Mouse (Mus musculus): ENCODE measurements around the gene Dok3. TPM values are rescaled to one million over a fixed set of nuclear protein-coding genes. Genes with fewer than 3 reads are reported as not detected.

The Dok3 gene
- total RNA-seq, 2 experiments from 2014 or later = 9.6 to 9.7 TPM

DNA sequence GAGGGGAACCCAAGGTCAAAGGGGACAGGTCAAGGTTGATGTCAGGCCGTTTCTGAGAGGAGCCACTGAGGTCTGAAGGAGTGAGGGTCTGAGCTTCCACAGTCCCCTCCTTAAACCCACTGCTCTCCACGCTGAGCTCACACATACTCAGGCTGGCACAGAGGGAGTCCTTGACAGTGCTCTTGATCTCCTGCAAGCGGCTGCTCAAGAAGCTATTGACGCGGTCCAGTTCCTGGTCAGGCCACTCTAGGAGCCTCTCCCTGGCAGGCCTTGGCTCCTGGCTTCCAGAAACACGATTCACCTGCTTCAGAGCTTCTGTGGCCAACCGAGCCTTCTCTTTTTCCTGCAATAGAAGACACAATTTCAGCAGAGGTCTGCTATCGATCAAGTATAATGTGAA is 14.4 kb upstream of the Dok3 start:
- DNase-seq (ENCODE audit: extremely low spot score in 1 of 2, low spot score in 1 of 2) = no peak

DNA sequence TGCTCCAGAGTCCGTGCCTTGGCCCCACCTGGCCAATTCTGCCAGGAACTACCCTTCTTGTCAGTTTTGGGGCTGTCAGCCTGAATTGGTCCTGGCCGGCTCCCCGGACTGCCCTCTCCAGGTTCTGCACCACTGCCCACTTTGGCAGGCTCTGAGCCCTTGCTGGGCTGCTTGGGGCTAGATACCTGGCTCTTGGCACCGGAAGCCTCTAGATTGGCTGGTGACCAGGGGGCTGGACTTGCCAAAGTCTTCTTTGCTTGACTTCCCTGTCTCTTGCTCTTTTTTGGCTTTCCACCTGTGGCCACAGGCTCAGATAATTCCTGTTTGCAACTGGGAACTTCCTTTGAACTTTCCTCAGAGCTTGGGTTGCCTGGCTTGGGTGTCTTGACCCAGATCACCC is 13.8 kb upstream of the Dok3 start:
- DNase-seq (ENCODE audit: extremely low spot score in 1 of 2, low spot score in 1 of 2) = no peak

DNA sequence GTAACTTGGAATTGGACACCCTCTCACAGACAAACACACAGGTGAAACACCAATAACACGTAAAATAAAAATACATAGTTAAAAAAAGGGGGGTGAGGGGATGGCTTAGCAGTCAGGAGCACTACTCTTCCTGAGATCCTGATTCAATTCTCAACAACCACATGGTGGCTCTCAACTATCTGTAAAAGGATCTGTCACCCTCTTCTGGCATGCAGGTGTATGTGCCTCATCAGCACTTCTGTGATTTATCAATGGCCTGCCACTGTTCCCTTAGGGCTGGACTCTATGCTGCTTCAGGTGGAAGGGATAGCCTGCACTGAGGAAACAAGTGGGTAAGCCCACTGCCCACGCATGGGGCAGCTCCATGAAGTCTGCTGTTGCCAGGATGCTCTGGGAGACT is 11.8 kb upstream of the Dok3 start:
- DNase-seq (ENCODE audit: extremely low spot score in 1 of 2, low spot score in 1 of 2) = no peak

DNA sequence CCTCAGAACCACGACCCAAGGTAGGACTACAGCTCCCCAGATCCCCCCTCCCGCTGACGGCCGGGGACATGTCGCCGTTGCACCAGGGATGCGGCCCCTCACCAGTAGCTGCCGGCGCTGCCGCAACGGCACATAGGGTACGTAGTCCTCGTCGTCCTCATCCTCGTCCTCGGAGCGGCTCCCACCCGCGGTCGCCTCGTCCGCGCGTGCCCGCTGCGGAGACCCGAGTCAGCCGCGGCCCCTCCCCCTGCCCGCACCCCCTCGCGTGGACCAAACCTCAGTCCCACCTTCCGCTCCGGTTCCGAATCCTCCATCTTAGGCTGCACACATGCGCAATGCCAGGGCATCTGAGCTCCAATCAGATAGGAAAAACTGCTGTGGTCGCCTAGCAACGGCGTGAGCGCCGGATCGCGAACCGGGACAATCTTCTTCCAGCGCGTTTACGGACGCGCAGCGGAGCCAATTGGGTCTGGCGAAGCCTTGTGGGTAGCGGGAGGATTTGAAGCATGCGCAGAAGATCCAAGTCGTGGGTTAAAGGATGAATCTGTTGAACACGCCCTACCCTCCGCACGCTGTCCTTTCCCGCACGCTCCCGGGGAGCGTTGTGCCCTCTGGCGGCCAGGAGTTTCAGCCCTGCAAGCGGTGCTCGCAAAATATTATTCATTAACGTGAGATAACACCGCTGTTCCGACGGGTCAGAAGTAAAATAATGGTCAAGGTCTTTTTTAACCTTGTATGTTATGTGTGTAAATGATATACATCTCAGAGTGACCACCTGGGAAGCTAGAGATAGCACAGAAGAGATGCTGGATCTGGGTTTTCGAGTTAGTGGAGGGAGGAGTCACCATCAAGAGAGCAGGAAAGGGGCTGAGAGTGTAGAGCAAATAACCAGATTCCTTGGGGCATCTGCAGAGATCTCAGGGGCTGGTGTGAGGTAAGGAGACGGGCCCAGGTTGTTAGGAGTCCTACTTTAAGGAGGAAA is 7.4 kb upstream of the Dok3 start, which contains the start of gene Ddx41:
Gene Ddx41, minus strand, starts transcription at position 465 of the 982 bp plus-strand sequence.
- peak; percentile 97 to 98 for DNase-seq (ENCODE audit: extremely low spot score in 1 of 2, low spot score in 1 of 2)

DNA sequence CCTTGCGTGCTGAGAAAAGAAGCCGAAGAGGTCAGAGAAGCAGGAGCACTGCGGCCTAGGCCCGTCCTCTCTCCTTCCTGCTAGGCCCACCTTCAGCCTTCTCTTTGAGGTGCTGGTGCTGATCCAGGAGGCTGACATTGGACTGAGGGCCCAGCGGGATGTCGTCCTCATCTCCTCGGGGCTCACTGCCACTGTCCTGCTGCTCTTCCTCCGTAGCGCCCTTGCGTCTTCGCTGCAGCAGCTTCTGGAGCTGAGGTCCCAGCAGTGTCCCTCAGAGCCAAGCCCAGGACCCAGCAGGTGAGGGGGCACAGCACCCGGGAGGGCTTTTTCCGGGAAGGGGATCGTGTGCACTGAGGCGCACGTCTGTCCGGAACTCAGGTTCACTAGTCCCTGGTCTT is 6.7 kb upstream of the Dok3 start:
- no peak for DNase-seq (ENCODE audit: extremely low spot score in 1 of 2, low spot score in 1 of 2)

DNA sequence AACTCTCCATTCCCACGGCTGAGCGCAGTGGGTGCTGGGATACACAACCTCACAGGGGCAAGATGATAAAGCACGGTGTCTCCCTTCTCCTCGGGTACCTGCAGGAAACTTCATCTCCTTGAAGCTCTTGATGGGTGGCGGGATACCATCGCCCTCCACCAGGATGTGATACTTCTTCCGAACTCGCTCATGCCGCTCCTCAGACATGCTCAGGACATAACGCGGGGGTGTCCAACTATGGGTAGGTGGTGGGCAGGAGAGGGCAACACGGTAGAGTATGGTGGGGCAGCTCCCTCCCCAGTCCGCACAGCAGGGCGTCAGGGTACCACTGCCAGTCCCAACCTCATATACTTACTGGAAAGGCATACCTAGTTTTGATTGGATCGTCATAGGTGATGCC is 6.1 kb upstream of the Dok3 start:
- no peak for DNase-seq (ENCODE audit: extremely low spot score in 1 of 2, low spot score in 1 of 2)

DNA sequence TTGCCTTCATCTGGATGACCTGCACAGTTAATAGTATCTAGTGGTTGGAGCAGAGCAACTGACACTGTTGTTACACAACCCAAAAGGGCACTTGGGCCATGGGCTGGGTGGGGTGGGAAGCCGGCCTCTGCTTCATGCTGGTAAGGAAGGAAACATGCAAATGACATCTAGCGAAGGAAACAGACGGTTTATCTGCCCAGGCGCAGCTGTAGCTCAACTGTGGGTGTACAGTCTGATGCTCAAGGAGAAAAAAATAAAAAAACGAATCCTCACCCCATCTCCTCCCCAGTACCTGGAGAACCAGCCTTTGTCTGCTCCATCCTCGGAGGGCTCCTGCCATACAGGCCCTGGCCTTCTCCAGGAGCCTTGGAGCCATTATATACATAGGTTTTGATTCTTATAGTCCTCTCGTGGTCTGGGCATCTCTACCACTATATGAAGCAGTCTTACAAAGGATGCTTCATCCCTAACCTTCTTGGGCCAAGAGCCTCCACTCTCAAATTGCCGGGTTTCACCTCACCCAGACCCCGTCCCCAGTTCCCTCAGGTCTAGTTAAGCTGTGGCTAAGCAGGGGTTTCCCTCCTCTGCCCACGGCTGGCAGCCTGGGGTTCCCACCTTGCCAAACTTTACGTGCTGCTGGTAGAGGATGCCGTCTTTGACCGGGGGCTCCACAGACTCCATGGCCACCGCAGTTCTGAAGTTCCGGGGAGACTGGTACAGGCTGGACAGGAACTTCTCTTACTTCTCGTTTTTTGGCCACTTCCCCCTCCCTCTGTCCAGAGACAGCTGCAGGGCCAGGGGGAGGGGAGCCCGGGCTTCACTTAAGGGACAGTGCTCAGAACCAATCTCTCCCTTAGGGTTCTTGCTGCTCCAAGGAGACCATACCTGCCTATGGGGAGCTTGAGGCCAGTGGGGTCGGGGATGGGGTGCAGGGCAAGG is 993 bp downstream of the Dok3 start:
- no peak for DNase-seq (ENCODE audit: extremely low spot score in 1 of 2, low spot score in 1 of 2)

DNA sequence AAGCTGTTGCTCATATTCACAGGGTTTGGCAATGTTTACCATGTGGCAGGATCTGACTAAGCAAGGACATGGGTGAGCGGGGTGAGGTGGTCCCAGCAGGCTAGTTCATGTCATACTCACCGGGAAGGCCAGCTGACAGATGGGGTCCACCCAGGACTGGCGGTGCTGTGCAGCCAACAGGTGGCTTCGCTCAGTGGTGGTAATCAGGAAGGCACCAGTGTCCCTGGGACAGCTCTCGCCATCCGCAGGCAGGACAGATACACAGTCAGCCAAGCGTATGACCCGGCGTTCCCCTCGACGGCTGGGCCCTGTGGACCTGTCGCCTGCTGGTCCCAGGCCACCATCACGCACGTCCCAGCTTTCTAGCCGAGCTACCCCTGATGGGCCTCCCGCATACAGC is 1.9 kb downstream of the Dok3 start:
- no peak for DNase-seq (ENCODE audit: extremely low spot score in 1 of 2, low spot score in 1 of 2)

DNA sequence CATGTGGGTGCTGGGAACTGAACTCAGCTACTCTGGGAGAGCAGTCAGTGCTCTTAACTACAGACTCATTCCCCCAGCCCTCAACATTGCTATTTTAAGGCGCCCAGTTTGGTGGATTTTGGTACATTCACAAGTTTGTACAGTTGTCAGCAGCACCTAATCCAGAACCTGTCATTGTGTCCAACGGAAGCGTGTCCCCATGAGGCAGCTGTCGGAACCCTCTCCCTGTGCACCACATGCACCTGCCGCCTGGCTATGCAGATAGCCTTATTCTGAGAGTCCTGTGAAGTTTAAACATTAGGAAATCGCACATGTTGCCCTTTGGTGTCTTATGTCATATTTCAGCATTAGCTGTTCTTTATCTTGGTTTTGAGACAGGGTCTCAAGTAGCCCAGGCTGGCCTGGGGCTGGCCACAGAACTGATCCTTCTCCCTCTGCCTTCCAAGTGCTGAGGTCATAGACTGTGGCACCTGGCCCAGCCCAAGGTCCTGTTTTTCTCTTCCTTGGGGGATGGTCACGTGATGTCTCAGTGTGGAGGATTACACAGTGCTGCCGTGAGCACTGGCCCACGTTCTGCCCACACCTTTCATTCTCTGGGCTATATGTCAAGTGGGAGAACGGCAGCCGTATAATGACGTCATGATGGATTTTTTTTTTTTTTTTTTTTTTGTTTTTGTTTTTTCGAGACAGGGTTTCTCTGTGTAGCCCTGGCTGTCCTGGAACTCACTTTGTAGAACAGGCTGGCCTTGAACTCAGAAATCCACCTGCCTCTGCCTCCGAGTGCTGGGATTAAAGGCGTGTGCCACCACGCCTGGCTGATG is 3.2 kb downstream of the Dok3 start:
- DNase-seq (ENCODE audit: extremely low spot score in 1 of 2, low spot score in 1 of 2) = no peak

DNA sequence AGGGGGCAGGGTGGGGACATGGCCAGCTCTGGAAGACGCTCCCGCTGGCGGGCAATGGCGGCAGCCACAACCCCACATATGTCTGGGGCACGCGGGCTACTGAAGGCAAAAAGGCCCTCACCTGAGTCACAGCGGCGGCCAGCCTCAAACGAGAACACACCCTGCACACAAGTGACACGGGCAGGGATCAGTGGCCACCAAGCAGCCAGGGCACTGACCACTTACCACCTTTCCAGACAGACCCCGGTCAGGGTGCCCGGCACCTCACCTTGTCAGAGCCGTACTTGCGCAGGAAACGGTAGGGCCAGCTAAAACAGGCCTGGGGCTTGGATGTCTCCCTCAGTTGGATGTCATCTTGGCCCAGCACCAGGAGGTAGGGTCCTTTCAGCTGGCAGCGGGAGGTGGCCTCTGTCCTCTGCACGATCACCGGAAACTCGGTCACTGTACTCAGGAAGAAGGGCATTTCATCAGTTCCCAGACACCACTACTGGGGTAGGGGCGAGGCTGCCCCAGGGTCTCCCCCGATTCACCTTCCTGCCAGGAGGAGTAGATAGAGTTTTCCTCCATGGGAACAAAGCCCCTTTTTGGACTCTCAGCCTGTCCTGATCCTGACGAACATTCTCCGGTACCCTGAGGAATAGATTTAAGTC is 5.0 kb downstream of the Dok3 start:
- DNase-seq (ENCODE audit: extremely low spot score in 1 of 2, low spot score in 1 of 2) = no peak

DNA sequence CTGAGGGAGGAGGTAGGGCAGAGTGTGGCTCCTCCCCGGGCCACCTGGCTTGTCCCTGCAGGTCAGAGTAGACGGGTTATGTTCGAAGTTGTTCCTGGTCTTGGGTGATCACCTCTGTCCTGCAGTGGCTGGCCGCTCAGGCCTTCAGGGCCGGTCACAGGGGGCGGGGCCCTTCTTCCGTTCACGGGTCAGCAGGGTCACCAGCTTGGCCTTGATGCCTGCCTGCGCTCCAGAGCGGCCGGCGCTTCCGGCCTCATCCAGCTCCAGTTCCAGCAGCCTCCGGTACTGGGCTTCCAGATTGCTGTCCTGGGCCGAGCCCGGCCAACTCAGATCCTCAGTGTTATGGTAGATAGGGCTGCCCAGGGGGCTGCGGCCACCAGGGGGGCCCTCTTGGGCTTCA is 5.8 kb downstream of the Dok3 start:
- no peak for DNase-seq (ENCODE audit: extremely low spot score in 1 of 2, low spot score in 1 of 2)

DNA sequence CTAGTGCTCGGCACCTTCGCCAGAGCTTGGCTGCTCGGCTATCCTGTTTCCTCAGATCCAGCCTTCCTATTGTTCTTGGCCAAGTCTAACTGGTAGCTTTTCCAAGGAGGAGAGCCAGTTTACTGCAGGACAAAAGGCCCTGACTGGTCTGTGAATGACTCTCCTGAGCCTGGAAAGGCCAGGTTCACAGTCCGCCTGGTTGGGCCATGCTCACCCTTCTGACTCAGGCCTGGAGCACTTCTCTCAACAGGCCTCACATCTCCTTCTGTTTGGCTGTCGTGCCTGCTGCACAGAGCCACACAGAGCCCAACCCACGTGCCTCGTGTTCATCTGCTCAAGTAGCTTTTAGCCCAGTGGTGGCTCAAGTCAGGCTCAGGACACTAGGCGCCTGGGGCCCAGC is 6.4 kb downstream of the Dok3 start:
- no peak for DNase-seq (ENCODE audit: extremely low spot score in 1 of 2, low spot score in 1 of 2)

DNA sequence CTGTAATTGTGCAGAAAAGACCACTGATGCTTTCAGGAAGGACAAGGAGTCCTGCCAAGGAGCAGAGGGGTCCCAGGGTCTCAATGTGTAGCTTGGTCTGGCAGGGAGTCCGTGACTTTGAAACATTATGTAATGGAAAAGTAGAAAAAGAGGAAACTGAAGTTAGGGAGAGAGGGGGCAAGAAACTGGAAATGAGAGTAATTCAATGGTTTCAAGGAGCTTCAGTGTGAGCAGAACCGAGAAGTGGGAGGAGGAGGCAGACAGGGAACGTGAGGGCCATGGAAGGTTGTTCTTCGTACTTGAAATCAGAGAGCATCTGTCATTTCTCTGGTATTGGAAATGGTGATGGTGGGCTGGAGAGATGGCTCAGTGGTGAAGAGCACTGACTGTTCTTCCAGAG is 9.5 kb downstream of the Dok3 start:
- no peak for DNase-seq (ENCODE audit: extremely low spot score in 1 of 2, low spot score in 1 of 2)

DNA sequence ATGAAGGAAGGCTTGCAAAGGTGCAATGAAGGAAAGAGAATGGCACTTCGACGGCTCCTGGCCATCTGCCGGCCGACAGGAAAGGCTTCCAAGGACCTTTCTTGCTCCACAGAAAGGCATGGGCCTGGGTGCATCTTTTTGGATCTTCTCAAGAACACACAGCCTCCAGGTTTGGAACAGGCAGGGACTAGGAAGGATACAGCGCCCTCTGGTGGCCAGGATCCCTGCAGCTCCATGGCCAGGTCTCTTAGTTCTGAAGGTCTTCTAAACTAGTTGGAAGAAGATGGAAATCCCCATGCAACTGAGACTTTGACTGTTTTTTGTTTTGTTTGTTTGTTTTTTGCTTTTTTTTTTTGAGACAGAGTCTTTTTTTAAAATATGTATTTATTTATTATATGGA is 12.1 kb downstream of the Dok3 start:
- DNase-seq (ENCODE audit: extremely low spot score in 1 of 2, low spot score in 1 of 2) = peak; percentile 88 to 98

DNA sequence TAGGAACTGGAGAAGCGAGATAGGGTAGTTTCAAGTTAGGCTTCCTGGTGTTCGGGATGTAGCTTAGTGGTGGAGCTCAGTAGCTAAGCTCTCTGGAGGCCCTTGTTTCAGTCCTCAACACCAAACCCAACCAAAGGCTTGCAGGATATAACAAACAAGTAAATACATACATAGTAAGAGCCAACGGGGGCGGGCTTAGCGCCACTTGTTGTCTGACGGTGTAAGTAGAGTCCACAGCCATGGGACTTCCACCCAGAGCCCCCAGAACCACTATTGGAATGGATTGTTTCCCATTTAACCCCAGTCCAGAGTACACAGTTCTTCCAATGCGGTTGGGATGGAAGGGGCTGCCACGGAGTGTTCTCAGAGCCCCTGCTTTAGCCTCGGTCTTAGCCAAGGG is 15.3 kb downstream of the Dok3 start:
- DNase-seq (ENCODE audit: extremely low spot score in 1 of 2, low spot score in 1 of 2) = no peak

DNA sequence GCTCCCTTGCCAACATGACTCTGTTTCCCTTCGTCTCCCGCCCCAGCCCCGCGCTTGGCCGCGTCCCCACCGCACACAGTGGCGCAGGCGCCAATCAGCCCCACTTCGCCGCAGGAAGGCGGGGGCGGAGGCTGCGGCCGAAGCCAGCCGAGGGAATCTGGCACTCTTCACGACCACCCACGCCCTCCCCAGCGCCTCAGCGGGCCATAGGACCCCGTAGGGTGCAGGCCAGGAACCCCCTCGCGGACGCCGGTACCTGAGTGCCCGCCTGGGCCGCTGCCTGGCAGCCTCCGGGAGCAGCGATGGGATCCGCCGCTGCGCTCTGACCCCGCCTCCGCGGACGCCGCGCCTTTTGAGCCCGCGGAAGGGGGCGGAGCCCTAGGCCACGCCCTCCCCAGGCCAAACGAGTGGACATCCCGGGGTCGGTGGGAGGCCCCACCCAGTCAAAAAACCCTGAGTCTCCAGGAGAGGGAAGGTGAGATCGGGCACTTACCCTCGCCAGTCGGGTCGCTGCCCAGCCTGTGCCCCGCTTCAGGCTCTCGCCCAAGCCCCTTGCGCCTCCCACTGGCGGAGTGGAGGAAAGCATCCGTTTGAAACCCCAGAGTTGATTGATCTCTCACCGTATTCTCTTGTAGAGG is 15.9 kb downstream of the Dok3 start, which contains the start of gene Pdlim7:
Gene Pdlim7, minus strand, starts transcription at position 566 of the 638 bp plus-strand sequence.
- peak; percentile 82 to 86 for DNase-seq (ENCODE audit: extremely low spot score in 1 of 2, low spot score in 1 of 2)

DNA sequence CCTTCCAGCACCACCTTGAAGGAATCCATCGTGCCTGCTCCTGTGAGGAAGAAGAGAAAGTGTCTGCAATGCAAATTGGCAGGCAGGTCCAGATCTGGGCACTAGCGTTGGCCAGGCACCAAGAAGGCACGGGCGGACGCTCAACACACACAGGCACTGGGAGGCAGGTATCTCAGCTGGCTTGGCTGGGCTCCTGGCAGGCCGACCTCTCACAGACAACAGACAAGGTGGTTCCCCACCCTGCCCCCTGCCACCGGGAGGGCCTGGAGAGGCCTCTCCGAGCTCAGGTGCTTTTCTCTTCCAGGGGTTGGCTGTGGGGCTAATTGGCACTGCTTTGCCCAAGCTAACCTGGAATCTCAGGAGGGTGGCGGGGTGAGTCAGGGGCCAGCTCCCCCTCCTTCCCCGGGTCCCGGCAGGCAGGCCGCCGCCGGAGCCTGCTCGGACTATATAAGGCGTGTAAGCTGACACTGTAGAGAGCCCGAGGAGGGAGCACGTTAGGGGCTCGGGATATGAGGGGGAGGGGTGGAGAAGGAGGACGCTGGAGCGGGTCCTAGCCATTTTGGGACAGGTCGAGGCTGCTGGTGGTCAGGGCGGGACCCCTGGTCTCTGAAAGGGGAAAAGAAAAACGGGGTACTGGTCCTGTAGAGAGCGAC is 16.6 kb downstream of the Dok3 start:
- no peak for DNase-seq (ENCODE audit: extremely low spot score in 1 of 2, low spot score in 1 of 2)

DNA sequence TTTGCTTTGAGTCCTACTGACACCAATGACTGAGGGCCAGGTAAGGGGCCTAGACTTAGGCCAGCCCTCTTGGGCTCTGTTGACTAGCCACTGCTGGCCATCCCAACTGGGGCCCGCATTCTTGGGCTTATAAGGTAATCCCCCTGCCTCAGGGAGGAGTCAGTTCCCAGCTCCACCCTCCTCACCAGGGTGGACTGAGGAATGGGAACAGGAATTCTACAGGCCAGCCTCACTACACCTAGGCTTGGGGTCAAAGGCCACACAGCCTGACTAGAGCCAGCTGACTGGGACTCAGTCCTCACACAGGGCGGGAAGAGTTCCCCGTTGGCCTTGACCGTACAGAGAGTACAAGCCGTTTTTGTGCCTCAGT is 17.6 kb downstream of the Dok3 start:
- DNase-seq (ENCODE audit: extremely low spot score in 1 of 2, low spot score in 1 of 2) = no peak

All from layer of hippocampus, postnatal 25 days (tissue).